Mouse (Mus musculus) thymus, postnatal 25 days (tissue): ENCODE measurements at regions not wholly inside any gene's neighbourhood (a gene's known extent, or its start where the extent isn't known, plus 50 kb on each side); places are given as distances from the start of the nearest gene placed in this dataset.

ENCODE experiments used
- DNase-seq: peaks from one replicate; pipeline ENCODE4 v3.0.0; 2022

GRCm38 (mm10) chrX:11574354-11574753 lies 246.7 kb downstream of the H2al1j start:
- no peak for DNase-seq

- no peak for DNase-seq
Measured at GRCm38 (mm10) chrX:11575571-11575970, 247.9 kb downstream of the H2al1j start.

- DNase-seq = no peak
Measured at GRCm38 (mm10) chrX:11576287-11576686, 248.7 kb downstream of the H2al1j start.

- no peak for DNase-seq
Measured at GRCm38 (mm10) chrX:11577294-11577693, 249.7 kb downstream of the H2al1j start.

- no peak for DNase-seq
Measured at GRCm38 (mm10) chrX:11585353-11585752, 257.7 kb downstream of the H2al1j start.

GRCm38 (mm10) chrX:11591391-11592187 lies 264.0 kb downstream of the H2al1j start:
- DNase-seq = no peak

- peak; percentile 7 for DNase-seq
Measured at GRCm38 (mm10) chrX:11594542-11594941, 266.9 kb downstream of the H2al1j start.

GRCm38 (mm10) chrX:11597548-11597947 lies 269.9 kb downstream of the H2al1j start:
- DNase-seq = no peak

GRCm38 (mm10) chrX:11614237-11614636 lies 286.6 kb downstream of the H2al1j start:
- no peak for DNase-seq

- no peak for DNase-seq
Measured at GRCm38 (mm10) chrX:11621045-11621763, 293.6 kb downstream of the H2al1j start.

- DNase-seq = no peak
Measured at GRCm38 (mm10) chrX:11626274-11626878, 298.8 kb downstream of the H2al1j start.

- no peak for DNase-seq
Measured at GRCm38 (mm10) chrX:11629362-11629761, 301.7 kb downstream of the H2al1j start.

- peak; percentile 50 for DNase-seq
Measured at GRCm38 (mm10) chrX:11629906-11630305, 302.3 kb downstream of the H2al1j start.

GRCm38 (mm10) chrX:11631186-11631913 lies 303.7 kb downstream of the H2al1j start:
- DNase-seq = peak; percentile 18

GRCm38 (mm10) chrX:11632011-11632410 lies 304.4 kb downstream of the H2al1j start:
- DNase-seq = peak; percentile 21

- peak; percentile 70 for DNase-seq
Measured at GRCm38 (mm10) chrX:11633823-11634222, 306.2 kb downstream of the H2al1j start.

GRCm38 (mm10) chrX:11644484-11644883 lies 316.9 kb downstream of the H2al1j start:
- DNase-seq = no peak

GRCm38 (mm10) chrX:11646681-11647526 lies 319.3 kb downstream of the H2al1j start:
- DNase-seq = peak; percentile 55

- no peak for DNase-seq
Measured at GRCm38 (mm10) chrX:11647527-11647836, 319.9 kb downstream of the H2al1j start.

GRCm38 (mm10) chrX:11653336-11653735 lies 325.7 kb downstream of the H2al1j start:
- no peak for DNase-seq

GRCm38 (mm10) chrX:11654976-11655375 lies 327.4 kb downstream of the H2al1j start:
- no peak for DNase-seq

- no peak for DNase-seq
Measured at GRCm38 (mm10) chrX:11655466-11655865, 327.8 kb downstream of the H2al1j start.
